Mouse (Mus musculus) kidney, adult 9 months (tissue): ENCODE results near the gene Jak1.
A peak's percentile ranks its signal among the peaks of the same experiment; 100 is the strongest.

ENCODE experiments used
- DNase-seq: peaks from one replicate; pipeline ENCODE4 v3.0.0; 2022

Jak1 gene

DNA sequence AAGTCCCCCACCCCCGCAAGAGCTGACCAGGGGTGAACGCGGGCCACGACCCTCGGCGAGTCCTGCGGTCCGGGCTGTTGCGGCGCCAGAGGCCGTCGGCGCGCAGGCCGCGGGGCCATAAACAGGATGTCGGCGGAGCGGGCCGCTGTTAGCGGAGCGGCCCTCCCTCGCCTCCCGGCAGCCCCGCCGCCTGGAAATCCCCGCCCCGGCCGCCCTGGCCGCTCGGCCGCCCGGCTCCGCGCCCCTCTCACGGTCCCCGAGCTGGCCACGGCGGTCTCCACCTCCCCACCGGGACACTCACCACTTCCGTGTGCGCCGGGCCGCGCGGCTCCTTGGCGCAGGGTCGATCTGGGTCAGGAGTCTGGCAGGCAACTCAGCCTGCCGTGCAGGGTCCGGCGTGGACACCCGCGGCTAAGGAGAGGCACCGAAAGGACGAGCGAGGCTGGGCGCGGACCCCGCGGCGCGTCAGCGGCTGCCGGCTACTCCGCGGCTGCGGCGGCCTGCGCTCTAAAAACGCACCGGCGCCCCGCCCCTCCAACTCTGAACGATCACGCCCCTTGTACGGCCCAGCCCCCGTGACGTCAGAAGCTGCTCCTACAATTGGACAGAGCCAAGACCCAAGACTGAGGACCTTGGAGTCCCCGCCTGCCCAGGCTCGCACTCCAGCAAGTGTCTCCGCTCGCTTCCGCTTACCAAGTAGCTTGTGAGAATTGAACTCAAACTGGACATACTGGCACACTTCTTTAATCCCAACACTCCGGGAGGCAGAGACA, at the start of gene Jak1:
Gene Jak1, minus strand, starts transcription at position 542 of the 773 bp plus-strand sequence.
- DNase-seq, result peak; percentile 99

DNA sequence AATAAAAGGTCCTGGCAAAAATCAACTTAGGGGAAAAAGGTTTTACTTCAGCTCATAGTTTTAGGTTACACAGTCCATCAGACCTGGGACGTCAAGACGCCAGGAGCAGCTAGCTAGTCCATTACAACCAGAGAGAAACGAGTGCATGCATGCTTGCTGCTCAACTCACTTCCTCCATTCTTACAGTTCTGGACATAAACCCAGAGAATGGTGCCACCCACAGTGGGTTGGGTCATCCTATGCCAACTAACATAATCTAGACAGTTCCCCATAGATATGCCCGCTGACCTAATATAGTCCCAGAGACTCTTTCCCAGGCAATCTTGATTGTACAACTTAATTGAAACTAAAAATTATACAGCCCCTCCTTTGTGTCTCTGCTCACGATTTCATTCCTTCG, 47.0 kb upstream of the Jak1 start:
- no peak for DNase-seq

DNA sequence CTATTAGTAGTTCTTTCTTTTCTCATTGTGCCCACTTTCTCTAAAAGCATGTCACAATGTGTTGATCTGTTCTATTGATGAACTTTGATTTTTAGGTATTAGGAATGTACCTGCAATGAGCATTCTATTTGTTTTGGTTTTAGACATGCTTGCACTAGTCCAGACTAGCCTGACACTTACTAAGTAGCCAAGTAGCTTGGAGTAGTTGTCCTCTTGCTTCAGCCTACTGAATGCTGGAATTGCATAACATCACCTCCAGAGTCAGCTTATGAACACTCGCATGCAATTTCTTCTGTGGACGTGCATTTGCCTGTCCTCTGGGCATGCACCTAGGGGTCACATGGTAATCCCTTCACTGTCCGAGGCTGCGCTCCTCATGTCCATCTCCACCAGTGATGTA, 43.1 kb upstream of the Jak1 start:
- DNase-seq, result no peak

DNA sequence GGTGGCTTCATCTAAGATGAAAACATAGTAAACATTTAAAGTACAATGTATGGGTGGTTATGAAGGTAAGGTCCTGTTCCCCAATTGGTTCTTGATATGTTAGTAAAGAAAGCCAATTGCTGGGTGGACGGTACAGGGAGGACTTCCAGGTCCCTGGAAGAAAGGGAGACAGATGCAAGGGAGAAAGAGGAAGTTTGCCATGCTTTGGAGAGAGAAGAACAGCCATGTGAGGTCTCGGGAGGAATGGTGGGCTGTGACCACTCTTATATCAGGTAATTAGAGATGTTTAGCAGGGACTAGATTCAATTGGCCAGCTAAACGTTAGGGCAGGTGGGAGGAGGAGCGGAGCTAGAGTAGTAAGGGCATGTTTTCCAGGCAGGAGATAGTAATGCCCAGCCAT, 42.2 kb upstream of the Jak1 start:
- DNase-seq, result no peak

DNA sequence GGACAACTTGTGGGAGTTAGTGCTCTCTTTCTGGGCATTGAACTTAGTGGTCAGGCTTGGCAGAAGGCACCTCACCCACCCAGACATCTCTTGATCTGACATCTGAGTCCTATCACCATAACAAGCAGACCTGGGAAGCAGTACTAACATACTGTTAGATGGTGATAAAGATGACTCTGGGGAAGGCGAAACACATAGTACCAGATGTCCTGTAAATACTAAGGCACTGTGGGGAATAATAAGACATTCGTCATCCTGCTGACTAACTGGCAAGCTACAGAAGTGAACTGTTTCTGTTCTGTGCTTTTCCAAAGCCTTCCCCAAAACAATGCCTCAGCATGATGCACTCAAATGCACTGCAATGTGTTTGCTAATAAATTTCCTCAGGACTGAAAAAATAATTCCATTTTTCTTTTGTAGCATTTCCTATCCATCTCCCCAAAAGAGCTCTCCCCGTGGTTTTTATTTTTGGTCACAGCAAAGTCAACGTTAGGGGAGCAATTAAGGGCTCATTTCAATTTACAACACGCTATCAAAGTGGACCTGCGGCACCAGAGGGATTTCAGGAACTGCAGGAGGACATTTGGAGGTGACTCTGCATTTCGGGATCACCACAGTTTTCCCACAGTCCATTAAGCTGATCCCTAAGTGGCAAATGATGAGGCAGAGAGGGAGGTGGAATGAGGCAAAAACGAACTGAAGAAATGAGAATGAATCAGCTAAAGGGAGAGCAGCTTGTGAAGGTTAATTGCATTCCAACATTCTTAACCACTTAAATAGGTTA, 41.2 kb upstream of the Jak1 start:
- no peak for DNase-seq

DNA sequence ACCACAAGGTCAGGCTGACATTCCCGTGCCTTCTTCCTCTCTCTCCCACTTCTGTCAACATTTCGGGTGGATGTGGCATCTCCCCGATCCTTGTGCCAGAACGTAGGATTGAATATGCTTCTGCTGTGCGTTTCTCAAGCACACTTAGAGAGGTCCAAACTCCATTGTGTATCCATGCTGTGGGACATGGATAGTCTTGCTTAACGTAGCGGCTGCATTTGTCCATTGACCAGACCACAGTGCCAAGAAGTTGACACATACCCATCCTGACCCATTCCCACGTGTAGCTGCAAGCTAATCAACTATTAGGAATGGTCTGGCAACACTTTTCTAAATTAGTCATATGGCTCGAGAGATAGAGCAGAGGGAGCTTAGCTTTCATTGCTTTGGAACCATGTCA, 40.0 kb upstream of the Jak1 start:
- no peak for DNase-seq

DNA sequence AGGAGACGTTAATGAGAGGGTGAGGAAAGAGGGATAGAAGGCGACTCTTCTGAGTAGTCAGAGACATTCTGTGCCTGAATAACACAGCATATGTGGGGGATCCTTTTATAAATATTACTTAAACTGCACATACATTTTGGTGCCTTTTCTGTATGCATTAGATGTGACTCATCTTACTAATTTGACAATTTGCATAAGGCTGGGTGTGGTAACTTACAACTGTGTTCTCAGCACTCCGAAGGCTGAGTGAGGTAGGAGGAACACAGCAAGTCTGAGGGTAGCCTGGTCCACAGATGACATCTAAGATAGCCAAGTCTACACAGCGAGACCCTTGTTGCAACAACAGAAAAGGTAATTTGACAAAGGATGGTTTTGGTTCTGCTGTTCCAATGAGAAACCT, 39.0 kb upstream of the Jak1 start:
- no peak for DNase-seq

DNA sequence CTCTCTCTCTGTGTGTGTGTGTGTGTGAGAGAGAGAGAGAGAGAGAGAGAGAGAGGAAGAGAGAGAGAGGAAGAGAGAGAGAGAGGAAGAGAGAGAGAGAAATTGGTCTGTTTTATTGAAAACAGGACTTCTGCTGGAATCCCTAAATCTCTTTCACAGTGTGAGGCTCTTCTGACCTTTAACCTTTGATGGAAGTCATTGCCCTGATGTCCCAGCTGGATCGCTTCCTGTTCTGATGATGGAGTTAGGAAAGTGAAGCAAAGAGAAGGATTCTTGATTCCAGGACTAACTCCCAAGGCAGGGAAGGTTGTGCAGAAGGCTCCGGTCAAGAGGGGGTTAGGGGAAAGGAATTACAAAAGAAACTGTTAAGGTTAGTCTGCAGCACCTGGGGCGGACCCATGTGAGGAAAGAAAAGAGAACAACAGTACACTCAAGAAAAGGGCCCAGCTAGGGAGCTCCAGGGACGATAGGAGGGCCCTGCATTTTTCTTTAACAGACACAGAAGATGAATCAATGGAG, 35.4 kb upstream of the Jak1 start:
- no peak for DNase-seq

DNA sequence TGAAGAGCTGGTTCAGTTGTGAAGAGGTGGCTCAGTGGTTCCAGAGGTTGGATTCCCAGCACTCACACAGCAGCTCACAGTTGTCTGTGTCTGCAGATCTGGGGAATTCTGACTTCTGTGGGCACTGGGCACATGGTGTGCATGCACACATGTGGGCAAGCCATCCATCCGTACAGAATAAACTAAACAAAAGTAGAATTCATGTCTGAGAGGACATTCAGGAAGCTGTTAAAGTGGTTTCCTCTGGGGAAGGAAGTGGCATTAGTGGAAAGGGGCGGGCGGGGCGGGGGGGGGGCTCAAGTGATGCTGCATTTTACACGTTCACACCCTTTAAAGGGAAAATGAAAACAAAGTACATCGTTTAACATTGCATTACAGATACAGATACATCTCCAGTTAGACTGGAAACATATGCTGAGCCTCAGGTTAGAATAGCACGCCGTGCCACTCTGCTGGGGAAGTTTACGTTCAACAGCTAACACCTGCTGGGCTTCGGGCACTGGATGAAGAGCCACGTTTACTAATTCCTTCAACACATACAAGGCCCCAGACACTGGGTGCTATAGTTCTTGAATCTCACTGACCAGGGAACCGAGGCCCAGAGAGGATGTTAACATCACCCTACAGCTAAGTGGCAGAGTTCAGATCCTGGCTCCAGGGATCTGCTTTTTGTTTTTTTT, 33.4 kb upstream of the Jak1 start:
- no peak for DNase-seq

DNA sequence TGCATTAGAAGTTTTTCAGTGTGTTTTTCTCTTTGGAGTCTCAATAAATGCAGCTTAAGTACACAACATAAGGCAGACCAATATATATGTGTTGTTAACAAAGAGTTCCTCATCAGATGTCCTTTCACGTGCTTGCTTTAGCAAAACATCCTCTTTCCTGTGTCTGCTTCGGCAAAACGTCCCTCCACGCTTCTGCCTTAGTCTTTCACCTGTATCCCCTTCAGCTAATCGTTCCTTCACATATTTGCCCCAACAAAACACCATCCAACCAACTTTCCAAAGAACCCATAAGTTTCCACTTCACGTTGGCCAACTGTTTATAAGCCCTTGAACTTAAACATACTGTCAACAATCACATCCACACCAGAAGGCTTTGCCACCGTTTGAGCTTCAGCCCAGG, 31.8 kb upstream of the Jak1 start:
- DNase-seq, result no peak

DNA sequence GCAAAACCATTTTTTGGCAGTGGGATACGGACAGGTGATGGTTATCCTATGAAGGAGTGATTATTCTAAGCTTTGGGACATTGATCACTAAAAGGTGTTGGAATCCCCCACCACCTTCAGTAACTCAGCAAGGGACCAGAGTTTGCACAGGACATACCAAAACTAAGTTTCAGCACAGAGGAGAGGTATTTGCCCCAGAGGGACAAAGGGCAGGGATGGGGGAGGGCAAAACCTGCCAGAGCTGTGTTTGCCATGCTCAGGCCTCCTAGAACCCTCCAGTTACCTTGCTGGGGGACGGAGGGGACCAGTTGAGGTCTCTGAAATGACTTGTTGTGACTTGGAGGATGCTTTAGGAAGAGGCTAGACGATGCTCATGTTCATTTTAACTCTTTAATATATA, 30.7 kb upstream of the Jak1 start:
- DNase-seq, result peak; percentile 79

DNA sequence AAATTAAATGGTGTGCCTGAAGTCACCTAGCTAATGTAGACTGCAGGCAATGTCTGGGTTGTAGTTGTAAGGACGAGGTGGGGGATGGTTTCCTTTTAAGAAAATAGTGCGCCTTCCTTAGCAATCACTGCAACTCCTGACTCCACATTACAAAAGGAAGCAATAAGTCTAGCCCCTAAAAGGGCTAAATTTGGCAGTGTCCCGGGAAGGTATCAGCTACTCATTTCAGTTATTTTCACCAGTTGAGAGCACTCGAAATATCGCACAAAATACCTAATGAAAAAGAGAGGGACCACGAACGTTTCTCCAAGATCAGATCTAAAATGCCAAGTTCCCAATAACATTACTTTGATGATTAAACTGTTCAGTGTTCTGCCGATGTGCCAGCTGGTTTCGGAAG, 28.6 kb upstream of the Jak1 start:
- no peak for DNase-seq

DNA sequence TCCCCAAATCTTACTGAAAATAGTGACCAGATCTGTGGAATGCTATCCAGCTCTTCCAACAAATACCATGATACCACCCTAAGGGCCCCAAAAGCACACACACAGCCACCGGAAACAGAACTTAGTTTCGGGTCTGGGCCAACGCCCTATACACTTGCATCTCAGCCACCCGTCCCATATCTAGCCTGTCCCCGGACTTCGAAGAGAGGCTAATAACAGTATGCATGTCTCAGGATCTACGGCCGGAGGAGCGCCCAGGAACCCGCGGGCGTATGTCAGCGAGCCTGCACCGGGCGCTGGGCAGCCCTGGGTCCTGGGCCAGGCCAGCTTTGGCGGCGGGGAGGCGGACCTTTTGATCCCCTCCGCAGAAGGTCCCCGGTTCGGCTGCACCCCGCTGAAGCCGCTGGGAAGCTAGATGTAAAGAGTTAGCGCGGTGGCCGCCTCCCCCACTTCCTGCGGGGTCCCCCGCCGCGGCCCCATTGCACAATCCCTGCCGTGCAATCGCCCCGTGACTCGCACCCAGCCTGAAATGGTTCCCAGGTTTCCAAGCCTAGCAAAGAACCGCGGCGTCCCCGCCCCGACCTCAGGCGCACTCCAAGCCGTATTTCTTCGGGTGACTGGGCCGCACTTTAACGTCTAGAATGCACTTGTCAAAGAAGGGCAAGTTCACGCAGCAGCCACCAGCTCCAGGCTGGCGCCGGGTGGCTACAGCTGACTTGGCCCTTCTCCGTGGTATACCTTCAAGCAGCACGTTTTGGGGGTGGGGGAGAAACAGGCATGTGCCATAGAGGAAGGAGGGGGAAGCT, 27.9 kb upstream of the Jak1 start:
- DNase-seq, result peak; percentile 75

DNA sequence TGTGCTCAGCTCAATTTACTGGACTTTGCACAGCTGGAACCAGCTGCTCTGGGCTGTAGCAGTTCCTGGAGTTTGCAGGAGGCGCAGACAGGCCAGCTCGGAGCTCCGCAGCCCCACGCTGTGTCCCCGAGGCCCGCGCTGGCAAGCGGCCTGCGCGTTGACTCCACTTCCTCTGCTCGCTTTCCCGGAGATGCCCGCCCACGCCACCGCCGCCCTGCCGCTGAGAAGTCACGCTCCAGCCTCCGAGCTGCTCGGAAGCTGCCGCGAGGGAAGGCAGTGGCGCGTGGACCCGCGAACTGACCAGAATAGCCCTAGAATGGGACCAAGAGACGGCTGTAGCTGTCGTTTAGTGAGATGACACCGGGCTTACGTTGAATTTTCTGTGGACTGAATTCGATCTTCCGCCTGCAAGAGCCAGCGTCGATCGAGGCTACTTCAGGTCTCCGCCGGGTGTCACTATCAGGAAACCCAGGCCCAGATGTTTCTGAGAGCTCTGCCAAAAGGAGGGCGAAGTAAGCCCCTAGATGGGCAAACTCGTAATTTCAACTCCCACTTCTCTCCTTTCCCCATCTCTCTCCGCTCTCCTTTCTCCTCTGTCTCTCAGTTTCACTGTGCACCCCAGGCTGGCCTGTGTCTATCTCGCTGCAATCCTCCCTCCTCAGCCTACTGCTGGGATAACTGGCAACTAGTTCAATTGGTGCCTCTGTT, 27.1 kb upstream of the Jak1 start:
- DNase-seq, result peak; percentile 94

DNA sequence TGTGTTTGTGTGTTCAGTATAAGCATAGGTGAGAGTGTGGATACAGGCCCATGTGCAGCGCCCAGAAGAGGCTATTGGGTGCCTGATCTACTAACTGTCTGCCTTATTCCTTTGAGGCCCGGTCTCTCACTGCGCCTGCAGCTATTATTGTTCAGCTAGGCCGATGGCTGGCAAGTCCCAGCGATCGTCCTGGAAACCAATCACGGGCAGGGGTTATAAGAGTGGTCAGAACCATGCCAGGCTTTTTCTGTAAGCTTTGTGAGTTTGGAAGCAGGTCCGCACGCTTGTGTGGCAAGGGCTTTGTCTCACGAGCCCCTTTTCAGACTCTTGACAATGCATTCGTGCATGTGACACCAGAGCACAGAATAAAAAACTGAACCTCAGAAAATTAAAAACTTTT, 23.2 kb upstream of the Jak1 start:
- no peak for DNase-seq

DNA sequence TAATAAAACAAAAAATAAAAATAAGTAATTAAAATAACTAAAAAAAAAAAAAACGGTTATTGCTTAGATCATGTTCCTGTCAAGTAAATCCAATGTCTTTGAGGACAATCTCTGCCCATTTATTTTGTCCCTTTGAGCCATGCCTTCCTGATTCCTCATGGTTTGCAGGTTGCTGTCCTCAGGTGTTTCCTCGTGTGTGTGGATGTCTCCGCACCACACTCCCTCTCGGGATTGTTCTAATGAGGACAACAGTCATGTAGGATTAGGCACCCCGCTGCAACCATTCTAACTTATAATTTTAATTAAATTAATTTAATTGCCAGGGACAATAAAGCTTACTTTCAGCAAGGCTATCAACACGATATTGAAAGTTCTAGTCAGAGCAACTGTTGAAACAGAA, 21.5 kb upstream of the Jak1 start:
- DNase-seq, result no peak

DNA sequence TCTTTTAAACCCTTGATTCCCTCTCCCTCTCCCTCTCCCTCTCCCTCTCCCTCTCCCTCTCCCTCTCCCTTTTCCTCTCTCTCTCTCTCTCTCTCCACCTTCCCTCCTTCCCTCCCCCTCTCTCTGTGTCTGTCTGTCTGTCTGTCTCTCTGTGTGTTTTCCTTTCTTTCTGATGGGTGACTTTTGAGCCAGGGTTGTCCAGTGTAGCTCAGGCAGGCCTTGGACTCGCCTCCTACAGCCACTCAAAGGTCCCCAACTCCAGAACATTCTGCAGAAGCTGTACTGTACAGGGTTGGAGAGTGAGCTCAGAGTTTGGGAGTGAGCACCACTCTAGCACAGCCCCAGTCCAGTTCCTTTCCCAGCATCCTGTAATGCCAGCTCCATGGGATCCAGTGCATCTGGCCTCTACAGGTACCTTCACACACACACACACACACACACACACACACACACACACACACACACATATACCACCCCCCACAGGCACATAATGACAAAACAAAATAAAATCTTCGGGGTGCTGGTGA, 20.9 kb upstream of the Jak1 start:
- DNase-seq, result no peak

DNA sequence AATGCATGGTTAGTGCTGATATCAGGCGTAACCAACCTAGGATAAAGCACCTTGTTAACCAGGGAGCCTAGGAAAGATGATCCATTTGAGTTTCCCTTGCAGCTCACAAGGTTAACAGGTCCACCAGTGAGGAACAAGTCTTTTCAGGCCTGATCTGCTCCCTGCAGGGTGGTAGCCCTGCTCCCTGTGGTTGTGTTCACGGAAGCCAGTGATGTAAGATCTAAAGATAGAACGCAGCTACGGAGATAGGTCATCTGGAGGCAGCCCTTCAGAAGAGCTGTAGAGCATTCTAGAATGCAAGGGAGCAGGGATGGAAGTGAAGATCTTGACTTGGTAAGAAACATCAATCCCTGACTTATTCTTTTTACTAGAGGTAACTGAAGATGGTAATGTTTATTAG, 18.9 kb upstream of the Jak1 start:
- DNase-seq, result no peak

DNA sequence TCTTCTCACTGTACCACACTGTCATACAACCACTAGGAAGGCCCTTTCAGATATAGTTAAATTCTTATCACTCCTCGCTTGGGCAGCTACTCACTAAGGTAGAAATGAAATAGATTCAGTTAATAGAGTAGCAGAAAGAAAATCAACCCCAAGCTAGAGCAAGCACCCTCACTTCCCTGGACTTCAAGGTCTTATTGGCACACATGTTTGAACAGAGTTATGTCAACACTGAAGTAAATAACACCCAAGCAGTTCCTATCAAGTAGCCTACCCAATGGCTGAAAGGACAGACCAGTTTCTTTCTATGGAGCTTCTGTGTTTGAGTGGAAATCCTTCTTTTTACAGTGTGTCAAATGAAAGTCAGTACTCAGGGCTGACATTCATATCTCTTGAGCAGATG, 17.2 kb upstream of the Jak1 start:
- DNase-seq, result no peak

DNA sequence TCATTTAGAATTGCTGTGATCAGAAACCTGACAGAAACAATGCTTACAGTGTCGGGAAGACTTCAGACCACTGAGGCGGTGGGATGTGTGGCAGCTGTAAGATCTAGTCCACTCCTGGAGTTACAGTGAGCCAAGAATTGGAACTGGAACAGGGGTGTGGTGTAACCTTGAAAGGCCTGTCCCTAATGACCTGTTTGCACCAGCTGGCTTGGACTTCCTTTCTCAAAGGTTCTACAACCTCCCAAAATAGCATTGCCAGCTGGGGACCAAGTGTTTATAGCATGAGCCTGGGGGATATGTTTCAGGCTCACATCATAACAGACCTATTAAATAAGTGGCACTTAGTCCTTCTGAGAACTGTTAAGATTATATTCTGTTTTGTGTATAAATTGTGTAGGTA, 15.0 kb upstream of the Jak1 start:
- DNase-seq, result no peak

DNA sequence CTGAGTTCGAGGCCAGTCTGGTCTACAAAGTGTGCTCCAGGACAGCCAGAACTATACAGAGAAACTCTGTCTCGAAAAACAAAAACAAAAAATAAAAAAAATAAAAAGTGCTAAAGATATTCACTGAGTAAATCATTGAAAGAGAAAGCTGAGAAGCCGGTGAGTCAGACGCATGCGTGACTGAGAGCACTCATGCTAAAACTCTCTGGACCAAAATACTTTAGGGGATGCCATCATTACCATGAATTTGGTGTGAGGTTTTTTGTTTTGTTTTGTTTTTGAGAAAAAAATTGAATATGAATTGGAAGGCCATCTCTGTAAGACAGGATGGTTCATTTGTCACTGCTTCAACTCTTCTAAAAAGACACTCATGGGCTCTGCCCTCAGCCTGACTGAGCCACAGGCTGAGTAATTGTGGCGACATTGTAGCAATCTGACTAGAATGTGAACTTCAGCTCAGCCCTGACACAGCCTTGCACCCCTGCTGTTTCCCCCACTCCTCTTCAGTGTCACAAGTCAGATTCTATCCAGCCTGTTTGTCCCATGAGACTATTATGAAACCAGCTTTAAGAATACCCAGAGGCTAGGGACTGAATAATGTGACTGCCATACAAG, 11.5 kb upstream of the Jak1 start:
- DNase-seq, result no peak

DNA sequence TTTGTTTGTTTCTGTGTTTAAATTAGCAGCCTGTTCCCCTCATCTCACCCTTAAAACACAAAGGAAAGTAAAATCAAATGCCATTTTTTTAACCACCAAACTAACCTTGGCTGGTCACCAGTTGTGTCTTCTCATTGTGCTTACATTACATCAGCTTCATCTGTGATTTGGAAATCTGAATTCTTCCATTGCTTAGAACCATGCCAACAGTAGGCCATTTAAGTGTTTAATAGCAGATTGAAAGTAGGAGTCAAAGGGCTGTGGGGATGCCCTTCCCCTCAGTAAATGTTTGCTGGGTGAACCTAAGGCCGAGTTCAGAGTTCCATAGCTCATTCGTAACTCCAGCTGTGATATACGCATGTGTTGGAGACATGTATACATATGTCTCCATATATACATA, 10.8 kb upstream of the Jak1 start:
- no peak for DNase-seq
